Mouse (Mus musculus) hindlimb bud, embryonic 11.5 days (tissue): ENCODE measurements around the gene Mea1.
A peak's percentile ranks its signal among the peaks of the same experiment; 100 is the strongest.

Experiments
- DNase-seq: peaks from one replicate; pipeline ENCODE4 v3.0.0-alpha.2; 2012; ENCODE audit warnings: low read depth, low spot score; ENCODE audit errors: extremely low spot score

Mea1 gene

DNA sequence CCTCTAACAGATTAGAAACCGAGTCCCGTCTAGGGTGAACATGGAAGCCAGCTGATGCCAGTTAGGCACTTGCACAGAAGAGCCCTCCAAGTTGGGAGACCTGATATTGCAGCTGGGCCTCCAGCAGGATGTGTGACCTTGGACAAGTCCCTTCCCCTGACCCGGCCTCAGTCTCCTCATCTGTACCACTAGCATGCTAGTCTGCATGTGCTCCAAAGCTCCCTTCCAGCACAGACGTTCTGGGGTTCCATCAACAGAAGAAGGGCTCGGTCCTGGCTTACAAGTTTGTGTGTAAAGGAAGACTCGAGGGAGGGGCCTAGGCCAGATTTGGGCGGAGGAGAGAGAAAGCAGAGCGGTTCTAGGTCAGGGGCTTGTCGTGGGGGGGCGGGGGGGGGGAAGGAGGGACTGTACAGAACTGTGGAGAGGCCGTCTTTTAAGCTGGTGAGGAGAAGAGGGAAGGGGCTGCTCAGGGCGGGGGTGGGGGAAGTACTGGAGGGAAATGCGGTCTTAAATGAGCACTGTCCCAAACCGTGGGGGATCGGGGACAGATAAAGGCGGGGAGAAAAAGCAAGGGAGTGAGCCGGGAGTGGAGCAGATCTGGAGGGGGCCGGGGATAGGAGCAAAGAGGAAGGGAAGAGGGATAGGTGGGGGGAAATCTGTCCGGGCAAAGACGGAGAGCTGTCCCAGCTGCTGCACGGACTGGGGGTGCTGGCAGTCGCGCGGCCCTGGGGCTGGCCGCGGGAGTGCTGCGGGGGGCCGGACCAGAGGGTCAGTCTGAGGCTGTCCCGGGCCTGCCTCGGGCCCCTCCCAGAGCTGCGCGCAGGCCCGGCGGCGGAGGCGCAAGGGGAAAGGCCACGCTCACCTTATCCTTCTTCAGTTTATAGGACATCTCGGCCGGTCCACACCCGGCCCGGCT, 25.6 kb downstream of the Mea1 start:
- DNase-seq = no peak

GRCm38 (mm10) chr17:46704887-46705835, 26.6 kb downstream of the Mea1 start, which contains the start of gene Ppp2r5d:
TSS of gene Ppp2r5d (minus strand) at chr17:46705111.
- DNase-seq = peak; percentile 94

DNA sequence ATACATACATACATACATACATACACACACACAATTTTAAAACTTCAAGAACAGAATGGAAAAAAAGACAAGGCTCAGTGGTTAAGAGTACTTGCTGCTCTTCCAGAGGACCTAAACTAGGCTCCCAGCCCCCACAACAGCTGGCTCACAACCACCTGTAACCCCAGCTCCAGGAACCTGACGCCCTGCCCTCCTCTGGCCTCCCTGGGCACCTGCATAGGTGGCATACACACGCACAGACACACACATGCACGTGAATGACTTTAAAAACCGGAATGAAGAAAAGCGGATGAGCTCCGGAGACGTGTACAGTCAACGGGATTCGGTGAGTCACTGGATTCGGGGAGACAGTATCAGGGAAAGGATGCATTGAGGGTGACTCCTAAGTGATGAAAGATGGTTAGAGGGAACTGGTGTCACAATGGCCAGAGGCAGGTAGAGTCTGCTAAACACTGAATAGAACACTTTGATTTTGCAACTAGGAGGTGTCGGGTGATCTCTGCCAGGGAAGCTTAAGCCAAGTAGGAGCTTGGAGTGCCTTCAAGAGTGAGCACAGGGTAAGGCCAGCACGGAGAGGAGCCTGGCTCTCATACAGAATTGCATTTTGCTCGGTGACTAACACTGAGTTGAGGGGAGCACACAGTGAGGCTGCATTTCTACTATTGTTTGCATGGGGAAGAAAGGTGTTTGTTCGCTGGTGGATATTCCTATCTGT, 27.9 kb downstream of the Mea1 start:
- DNase-seq = no peak

- peak; percentile 73 for DNase-seq
Observed at GRCm38 (mm10) chr17:46710959-46711597, 32.5 kb downstream of the Mea1 start, which contains the start of gene Pex6. TSS of gene Pex6 (plus strand) at chr17:46711463.

- DNase-seq = no peak
Observed at GRCm38 (mm10) chr17:46711612-46712271, 33.1 kb downstream of the Mea1 start.

DNA sequence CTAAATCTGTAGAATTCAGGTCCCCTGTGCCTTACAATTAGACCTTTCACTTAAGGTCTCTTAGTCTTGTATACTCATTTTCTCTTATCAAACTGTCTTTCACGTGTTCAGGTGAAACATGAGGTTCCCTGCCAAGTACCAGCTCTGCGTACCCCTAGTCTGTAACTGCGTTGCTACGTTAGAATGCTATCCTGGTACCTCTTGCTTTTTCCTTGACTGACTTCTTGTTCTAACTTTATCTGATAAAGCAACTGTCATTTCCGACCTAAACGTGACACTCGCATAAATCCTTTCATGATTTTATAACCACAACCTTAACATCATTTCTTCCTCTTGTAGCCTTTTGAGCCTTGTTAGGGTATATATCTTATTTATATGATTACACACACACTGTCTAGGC, 33.8 kb downstream of the Mea1 start:
- DNase-seq = no peak

DNA sequence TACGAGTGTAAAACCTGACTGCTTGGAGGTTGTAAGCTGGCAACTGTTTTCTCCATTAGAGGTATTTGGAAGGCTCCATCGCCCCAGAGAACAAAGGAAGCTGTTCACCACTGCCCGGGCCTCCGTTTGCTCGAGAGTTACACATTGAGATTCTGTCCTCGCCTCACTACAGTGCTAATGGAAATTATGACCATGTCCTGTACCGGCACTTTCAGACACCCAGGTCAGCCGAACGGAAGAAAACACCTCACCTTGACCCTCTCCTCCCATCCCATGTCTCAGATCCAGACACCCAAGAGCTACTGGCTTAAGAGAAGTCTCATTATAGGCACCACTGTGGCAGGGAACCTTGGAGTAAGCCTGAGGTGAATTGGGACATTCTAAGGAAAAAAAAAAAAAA, 35.3 kb downstream of the Mea1 start:
- no peak for DNase-seq

DNA sequence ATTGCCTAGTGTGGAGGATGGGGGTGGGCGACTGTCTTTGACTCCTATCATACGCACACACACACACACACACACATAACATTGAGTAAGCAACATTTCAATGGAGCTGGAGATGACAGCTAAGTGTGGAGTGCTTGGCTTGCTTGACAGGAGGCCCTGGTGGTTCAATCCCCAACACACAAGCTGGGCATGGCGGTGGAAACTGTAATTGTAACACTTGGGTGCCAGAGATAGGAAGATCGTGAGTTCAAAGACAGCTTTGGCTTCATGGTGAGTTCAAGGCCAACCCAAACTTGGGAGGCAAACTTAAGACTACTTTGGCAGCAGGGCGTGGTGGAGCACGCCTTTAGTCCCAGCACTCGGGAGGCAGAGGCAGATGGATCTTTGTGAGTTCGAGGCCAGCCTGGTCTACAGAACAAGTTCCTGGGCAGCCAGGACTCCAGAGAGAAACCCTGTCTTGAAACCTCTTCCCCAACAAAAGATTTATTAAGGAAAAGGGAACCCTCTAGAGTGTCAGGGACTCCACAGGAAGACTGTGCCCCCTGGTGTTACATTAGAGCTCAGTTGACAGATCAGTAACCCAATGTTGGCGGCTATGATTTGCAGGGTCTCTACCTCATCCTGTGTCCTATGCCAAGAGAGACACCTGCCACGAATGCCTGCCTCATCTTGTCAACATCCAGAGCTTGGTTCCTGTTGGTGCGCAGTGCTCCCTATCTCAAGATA, 36.3 kb downstream of the Mea1 start:
- DNase-seq = no peak

- no peak for DNase-seq
Observed at GRCm38 (mm10) chr17:46721077-46721476, 42.5 kb downstream of the Mea1 start.

GRCm38 (mm10) chr17:46724477-46725084, 46.0 kb downstream of the Mea1 start:
- DNase-seq = no peak

DNA sequence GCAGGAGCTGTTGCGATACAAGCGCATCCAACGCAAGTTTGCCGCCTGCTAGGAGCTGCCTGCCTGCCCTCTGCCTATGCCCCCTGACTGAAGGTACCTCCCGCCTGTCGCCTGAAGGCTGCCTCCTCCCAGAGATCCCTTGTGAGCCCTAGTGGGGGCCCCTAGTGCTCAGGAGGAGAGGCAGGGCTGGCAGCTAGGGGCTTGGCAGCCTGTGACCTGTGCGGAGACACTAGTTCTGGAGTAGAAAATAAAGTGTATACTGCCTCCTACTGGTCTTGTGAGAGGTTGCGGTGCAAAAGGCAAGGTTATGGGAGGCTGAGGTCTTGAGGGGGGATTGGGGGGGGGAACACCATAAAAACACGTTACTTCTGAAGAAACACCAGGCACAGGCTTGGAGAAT, 46.7 kb downstream of the Mea1 start:
- peak; percentile 26 for DNase-seq

DNA sequence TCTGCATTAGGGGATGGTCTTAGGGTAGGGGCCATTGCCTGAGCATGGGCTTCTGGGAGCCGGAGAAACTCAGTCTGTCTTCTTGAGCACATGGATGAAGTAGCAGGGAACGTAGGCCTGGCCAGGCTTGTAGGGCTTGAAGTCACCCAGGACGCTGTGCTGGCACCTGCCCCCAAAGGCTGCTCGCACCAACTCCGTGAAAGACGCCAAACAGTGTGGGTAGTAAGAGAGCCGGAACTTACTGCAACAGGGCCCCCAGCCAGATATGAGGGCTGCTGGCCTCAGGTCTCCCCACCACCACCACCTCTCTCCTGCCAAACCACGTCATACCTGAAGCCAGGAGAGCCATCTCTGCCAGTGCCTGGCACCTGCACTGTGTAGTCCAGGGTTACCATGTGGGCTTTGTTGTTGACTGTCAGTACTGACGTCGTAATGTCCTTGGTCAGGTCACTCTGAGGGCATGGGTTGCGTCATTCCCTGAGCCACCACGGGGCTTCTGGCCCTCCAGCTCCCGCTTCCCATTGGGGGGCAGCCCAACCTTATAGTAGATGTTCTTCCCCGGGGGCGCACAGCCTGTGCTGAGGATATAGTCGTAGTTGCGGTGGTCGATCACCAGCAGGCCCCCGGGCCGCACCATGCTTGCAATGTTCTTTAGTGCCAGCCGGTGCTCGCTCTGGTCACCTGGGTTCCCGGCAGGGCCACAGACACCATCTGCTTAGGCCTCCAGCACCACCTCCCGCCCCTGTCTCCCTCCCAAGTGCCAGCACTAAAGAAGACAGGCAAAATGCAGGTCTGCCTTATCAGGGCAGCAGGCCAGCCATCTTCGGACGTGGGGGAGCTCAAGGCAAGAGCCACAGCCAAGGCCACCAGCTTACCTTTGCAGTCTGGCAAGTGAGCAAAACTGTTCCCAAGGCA, 47.4 kb downstream of the Mea1 start:
- no peak for DNase-seq

GRCm38 (mm10) chr17:46727271-46727670, 48.7 kb downstream of the Mea1 start:
- DNase-seq = no peak

DNA sequence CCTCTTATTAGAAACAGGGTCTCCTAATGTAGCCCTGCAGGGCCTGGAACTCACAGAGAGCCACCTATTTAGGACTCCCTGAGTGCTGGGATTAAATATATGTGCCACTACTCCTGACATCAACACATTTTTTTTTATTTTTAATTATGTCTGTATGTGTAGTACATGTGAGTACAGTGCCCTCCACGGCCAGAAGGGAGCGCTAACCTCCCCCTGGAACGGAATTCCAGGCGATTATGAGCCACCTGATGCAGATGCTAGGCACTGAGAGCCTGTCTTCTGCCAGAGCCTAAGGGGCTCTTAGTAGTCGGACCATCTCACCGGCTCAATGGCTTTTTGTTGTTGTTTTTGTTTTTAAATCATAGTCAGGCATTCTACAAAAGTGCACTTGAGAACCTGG, 49.4 kb downstream of the Mea1 start:
- no peak for DNase-seq

GRCm38 (mm10) chr17:46728496-46728895, 49.9 kb downstream of the Mea1 start:
- no peak for DNase-seq

- DNase-seq = no peak
Observed at GRCm38 (mm10) chr17:46728904-46729318, 50.3 kb downstream of the Mea1 start, which contains the start of gene Gnmt. TSS of gene Gnmt (minus strand) at chr17:46729168.
